Mouse (Mus musculus) embryo, embryonic 9.5 days (tissue): Measurements from ENCODE around the gene Hspb2.
A peak's percentile ranks its signal among the peaks of the same experiment; 100 is the strongest.

ENCODE experiments used
- DNase-seq: peaks from one replicate; pipeline ENCODE4 v3.0.0-alpha.2; 2017; ENCODE audit errors: extremely low spot score

The Hspb2 gene

GRCm38 (mm10) chr9:50752054-50752602 is at the start of gene Hspb2:
Gene Hspb2, minus strand, starts transcription at chr9:50752354.
- DNase-seq, result no peak

DNA sequence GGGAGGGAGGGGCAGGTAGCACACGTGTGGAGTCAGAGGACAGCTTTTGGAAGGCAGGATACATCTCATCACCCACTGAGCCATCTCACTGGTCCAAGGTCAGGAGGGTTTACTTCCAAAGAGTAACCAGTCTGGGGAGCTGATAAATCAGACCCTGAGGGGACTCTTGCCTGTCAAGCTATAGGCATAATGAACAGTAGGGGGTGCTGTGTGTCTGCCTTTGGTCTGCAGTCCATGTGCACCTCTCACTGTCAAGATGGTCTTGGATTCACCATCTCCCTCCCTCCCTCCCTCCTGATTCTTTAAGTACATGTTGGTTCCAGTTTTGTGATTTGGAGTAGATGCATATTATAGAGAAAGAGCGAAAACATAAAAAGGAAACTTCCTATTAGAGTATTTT is 48.8 kb upstream of the Hspb2 start:
- DNase-seq, result peak; percentile 33

DNA sequence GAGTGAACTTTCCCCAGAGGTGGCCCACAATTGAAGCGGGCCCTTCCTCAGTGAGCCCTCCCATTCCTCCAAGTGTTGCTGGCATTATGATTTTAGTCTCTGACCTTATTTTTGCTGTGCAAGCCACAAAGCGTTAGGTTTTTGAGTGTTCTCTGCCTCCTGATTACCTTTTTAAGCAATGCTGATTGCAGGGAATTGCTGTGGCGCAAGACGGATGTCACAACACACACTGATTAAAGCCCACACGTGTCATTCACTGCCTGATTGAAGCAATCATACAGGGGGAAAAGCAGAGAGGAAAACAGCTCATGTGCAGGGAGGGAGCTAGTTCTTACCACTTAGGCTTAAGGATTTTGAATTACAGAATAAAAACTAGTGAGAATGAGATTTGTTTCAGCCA is 46.2 kb upstream of the Hspb2 start:
- DNase-seq, result no peak

DNA sequence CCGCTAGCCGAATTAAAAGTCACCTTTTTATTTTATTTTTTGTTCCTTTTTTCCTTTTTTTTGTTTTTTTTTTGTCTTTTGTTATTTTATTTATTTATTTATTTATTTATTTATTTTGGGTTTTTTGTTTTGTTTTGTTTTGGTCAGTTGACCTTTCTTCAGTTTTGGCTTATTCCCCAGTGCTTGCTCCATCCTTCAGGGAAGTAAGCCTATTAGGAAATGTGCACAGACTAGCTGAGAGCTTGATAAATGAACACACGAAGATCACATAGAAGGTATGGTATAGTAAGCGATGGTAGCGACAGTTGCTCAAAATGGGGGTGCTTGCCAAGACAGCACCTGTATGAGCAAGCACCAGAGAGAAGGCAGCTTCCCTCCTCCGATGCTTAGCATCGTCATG is 45.5 kb upstream of the Hspb2 start:
- no peak for DNase-seq

- DNase-seq, result no peak
These were observed 44.6 kb upstream of the Hspb2 start for GRCm38 (mm10) chr9:50796776-50797175.

GRCm38 (mm10) chr9:50795266-50795665 is 43.1 kb upstream of the Hspb2 start:
- no peak for DNase-seq

DNA sequence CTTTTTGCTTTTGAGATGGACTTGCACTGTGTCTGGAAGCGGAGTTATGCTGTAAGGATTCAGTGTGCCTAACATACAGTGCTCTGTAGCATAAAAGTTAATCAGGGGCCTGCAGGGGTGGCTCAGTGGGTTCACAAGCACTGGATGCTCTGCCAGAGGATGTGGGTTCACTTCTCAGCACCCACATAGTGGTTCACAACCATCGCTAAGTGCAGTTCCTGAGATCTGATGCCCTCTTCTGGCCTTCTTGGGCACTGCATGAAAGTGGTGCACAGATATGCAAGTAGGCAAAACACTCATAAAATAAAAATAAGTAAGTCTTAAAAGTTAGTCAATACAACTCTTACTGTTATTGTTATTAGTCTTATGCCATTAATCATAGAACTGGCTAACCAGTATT is 30.0 kb upstream of the Hspb2 start:
- peak; percentile 36 for DNase-seq

DNA sequence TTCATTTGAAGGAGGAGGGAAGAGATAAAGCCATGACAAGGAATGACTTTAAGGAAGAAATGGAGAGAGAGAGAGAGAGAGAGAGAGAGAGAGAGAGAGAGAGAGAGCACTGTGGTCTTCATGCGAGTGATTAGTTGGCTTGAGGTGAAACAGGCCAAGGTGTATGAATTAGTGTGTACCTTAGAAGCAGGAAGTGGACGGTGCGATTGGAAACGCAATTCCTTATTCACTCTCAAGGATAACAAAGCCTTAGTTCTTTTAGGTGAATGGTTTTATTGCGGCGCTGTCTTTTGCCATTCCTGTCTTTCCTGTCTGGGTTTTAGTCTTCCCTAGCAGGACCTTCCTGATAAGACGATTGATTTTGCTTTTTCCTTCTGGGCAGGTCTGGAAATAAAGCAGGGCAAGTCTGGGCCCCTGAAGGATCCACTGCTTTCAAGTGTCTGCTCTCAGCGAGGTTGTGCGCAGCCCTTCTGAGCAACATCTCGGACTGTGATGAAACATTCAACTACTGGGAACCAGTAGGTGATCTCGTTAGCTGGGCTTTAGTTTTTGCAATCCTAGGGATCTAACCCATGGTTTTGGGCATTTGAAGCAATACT is 24.1 kb upstream of the Hspb2 start:
- no peak for DNase-seq

GRCm38 (mm10) chr9:50775662-50776126 is 23.5 kb upstream of the Hspb2 start:
- DNase-seq, result no peak

- peak; percentile 89 for DNase-seq
These were observed 22.9 kb upstream of the Hspb2 start, which contains the start of the genes Alg9 and 1110032A03Rik for GRCm38 (mm10) chr9:50774991-50775612. Gene Alg9, plus strand, starts transcription at chr9:50775019. Gene 1110032A03Rik, minus strand, starts transcription at chr9:50775520.

- DNase-seq, result no peak
These were observed 21.9 kb upstream of the Hspb2 start for GRCm38 (mm10) chr9:50774026-50774462.

DNA sequence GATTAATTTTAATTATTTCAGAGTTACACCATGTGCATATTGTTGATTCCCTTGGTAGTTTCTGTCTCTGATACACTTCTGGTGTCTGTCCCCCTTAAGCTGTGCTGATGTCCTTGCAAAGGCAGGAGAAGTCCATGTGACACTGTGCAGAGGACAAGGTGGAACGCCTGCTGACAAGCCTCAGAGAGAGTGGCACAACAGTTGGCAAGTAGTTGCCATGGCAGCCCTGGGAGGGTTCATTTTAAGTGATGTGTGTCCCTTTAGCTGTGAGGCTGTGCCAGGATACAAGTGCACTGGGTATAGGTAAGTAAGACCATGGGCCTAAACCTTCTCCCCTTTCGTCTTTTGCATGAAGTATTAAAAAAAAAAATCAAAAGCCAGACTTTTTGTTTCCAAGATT is 17.9 kb upstream of the Hspb2 start:
- DNase-seq, result no peak

DNA sequence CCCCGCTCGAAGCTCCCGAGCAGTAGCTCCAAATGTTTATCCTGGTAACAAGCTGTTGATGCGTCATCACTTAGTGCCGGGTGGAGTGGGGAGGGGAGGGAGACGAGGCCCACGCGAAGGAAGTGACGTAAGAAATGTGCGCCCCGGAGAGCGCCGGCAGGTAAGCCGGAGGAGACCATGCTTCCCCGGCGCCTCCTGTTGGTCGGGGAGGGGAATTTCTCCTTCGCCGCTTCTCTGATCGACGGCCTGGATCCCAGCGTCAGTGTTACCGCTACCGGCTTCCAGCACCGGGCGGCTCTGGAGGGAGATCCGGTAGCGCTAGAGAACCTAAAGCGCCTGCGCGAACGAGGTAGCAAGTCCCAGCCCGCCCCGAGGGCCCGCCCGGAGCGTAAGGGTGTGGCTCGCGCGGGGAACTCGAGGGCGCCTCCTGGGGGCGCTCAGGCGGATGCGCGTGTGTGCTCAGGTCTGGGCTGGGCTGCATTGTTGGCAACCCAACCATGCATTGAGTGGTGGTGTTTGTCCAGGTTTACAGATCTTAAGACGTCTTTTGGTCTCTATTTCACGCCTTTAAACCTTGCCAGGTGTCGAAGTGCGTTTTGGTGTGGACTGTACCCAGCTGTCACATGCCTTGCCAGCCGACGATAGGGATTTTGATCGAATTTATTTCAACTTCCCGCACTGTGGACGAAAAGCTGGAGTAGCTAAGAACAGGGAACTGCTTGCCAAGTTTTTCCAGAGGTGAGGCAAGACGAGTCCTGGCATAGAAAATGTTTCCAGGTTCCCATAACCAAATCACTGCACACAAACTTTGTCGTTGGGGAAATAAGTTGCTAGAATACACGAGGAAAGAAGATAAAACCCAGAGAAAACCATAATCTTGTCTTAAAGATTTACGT is 16.2 kb upstream of the Hspb2 start, which contains the start of gene Fdxacb1:
Gene Fdxacb1 (plus strand): TSS at position 130 of the 896 bp plus-strand sequence.
- DNase-seq, result peak; percentile 98

DNA sequence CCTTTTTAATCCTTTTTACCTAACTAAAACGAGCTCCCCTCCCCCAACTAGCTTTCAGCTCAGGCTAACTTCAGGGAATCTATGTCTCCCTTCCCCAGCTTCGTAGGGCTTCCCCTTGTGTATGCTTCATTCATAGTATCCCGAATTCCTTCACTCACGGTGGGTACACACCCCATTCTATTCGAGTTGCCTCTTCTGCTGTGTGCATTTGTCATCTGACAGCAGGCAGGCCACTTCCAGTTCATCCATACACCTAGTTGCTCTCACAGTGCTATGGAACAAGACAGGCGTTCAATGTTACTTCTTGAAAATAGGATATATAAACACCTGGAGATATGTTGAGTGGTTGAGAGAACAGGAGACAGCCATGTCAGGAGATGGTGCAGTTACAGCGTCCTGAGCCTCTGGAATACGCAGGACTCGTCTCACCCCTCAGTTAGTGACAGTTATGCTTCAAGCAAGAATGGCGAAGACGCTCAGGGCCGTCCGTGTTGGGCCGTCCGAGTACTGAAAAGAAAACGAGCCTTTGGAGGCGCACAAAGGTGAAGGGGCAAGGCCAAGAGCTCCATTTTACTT is 15.5 kb upstream of the Hspb2 start:
- no peak for DNase-seq

GRCm38 (mm10) chr9:50763331-50763730 is 11.2 kb upstream of the Hspb2 start:
- DNase-seq, result no peak

DNA sequence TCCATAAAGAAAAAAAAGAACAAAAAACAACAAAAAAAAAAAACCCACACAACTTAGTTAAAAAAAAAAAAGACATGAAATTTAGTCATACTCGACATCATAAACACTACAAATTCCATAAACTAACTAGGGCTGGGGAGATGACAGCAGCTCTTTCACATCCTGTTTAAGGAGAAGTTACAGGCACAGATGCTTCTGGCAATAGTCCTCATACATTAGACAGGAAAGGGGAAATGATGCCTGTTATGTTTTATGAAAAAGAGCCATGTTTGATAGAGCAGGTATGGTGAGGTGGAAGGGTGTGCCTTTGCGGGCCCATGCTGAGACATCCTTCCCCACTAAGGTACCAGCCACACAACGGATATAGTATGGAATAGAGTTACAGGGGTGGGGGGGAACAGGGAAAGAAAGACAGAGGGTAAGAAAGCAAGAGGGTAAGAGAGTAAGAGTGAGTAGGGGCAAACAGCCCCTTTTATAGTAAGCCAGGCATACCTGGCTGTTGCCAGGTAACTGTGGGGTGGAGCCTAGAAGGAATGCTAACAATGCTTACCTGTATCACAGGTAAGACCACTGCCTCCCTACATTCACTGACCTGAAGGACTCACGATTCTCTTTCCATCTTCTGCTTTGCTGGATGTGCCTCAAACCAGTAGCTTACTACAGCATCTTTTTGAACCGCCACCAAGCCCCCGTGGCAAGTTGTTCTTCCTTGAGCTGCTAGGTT is 9.5 kb upstream of the Hspb2 start:
- DNase-seq, result no peak

- DNase-seq, result no peak
These were observed 4.6 kb upstream of the Hspb2 start for GRCm38 (mm10) chr9:50756711-50757110.

GRCm38 (mm10) chr9:50753947-50754346 is 1.8 kb upstream of the Hspb2 start:
- no peak for DNase-seq

- peak; percentile 28 for DNase-seq
These were observed 846 bp upstream of the Hspb2 start for GRCm38 (mm10) chr9:50752784-50753615.

GRCm38 (mm10) chr9:50751323-50751722 is 831 bp downstream of the Hspb2 start, which contains the start of gene Cryab:
Gene Cryab, plus strand, starts transcription at chr9:50751325.
- no peak for DNase-seq
